Mouse (Mus musculus): ENCODE data around the gene Pde8a.

- TF ChIP-seq CTCF (IDR thresholded peaks at IDR 0.05; ENCODE audit: borderline replicate concordance, insufficient read depth, low read length) (no peak), POLR2A (IDR thresholded peaks at IDR 0.05; ENCODE audit: low read depth, low read length) (no peak)
Measured at GRCm38 (mm10) chr7:81272908-81273307, 59.5 kb downstream of the Pde8a start.
